Mouse (Mus musculus): Measurements from ENCODE around the gene Tmem63b.

Gene Tmem63b

DNA sequence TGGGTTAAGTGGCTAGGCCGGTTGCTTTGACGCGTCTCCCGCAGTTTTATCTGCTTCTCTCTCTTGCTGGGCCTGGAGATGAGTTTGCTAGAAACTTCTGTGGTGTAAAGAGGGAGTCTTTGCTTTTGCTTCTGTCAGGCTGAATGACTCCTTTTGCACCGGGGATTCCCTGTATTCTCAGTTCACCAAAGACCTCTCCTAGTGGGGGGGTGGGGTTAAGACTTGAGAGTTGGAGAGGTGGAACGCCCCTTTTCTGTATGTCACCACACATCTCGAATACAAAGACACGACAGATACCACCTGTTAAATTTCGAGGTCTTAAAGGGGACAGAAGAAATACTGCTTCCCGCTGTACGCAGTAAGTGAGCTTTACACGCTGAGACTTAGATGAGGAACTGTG, at the start of gene Tmem63b:
Gene Tmem63b, minus strand, starts transcription at position 190 of the 400 bp plus-strand sequence.
- CTCF ChIA-PET, result no interaction called here

DNA sequence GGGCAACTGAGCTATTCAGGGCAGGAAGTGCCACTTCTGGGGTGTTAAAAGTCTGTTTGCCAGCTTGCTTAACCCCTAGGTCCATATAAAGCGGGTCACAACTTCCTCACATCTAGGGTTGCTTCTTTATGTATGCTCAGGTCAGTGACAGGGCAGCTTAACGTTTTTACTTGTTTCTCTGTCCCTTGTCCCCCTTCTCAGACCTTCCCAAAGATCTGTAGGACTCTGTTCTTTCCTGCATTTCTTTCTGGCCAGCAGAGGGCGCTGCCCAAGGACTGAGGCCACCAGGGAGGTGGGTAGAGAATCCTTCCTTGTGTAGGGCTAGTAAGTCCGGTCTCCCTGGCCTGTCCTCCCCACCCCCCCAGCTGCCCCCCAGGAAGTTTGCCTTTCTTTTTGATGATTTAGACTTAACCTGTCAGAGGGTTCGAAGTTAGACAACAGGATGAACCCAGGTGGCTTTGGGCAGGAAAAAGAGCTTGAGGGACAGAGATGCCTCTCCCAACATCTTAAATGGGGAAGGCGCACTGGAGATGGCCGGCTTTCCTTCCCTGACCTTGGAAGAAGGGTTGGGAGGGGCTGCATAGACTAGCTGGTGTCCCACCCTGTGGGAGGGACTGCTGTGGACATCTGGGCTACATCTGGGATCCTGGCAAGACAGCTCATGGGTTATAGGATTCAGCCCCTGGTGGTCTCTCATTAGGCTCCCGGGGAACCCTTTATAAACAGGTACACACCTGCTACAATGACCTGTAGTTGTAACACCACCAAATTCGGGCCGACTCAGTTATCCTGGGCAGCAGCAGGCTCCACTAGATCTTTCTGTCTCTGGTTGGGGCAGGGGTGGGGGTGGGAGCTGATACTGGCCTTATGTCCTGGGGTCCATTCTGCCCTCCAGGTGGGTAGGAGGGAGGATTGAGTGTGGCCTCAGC, 48.9 kb upstream of the Tmem63b start:
- CTCF ChIA-PET, result interaction anchor here (0.5 to 5.8 kb wide), 6 partner anchors 13 to 339 kb away, joined by 3 to 27 read pairs (median 4); partner anchors contain the start of gene Vegfa

DNA sequence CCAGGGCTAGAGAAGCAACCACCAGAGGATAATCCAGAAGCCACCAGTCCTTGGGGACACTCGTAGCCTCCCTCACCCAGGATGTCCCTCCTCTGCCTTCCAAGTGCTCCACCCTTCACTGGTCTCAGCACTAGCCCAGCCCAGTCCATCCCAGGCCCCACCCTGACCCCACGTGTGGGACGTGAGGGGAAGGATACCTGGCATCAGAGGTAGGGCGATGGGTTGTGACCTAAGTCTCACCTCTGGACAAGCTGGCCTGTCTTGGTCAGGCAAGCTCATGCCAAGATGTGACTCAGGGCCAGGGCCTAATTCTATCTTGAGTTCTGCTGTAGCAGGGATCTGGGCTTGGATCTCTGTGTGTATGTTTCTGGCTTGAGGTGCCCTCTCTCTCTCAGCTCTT, 48.2 kb upstream of the Tmem63b start:
- CTCF ChIA-PET, result interaction anchor here (0.5 to 5.8 kb wide), 4 partner anchors 17 to 340 kb away, joined by 3 to 27 read pairs (median 4); partner anchors contain the start of gene Vegfa

DNA sequence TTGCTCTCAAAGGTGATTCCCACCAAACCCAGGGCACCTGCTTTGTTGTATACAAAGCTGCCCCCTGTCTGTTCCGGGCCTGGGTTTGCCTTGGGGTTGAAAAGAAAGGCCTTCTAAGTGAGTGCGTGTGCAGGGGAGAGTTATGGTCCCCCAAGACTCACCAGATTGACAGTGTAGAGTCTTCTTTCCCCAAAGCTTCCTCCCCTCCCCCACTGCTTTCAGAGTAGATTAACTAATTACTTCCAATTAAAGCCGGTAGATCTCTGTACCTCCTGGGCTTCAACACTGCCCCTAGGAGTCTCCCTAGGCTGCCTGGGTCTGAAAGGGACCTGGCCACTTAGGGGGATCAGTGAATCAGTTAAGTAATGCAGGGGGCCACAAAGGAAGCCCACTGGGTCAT, 47.6 kb upstream of the Tmem63b start:
- CTCF ChIA-PET, result interaction anchor here (0.6 to 5.8 kb wide), 3 partner anchors 293 to 340 kb away, joined by 3 to 27 read pairs (median 5); partner anchors contain the start of gene Vegfa

DNA sequence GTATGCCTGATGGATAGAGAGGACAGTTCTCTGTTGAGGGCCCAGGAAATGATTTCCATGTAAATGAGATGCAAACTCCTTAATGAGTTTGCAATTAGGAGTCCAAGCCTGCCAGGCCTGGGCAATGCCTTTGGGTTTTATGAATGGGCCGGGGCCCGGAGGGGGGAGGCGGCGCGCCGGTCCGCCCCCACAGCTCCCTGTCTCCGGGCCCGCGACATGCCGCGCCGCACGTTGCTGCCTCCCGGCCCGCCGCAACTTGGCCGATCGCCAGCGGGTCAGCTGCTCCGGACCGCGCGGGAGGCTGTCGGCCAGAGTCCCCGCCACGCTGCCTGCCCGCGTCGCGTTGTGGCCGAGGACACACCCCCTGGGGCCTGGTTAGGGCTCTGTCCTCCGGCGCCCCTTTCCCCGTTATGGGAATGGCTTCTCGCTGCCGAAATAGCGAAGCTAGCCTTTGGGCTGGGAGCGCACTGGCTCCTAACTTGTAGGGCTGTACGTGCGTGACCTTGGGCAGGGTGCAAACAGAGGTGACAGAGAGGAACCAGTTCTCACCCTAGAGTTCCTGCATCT, 47.1 kb upstream of the Tmem63b start, which contains the start of gene 1600014C23Rik:
Gene 1600014C23Rik, minus strand, starts transcription at position 110 of the 567 bp plus-strand sequence.
- CTCF ChIA-PET, result interaction anchor here (0.6 to 5.8 kb wide), 3 partner anchors 12 to 299 kb away, joined by 3 to 27 read pairs (median 3); partner anchors contain the start of gene Vegfa

DNA sequence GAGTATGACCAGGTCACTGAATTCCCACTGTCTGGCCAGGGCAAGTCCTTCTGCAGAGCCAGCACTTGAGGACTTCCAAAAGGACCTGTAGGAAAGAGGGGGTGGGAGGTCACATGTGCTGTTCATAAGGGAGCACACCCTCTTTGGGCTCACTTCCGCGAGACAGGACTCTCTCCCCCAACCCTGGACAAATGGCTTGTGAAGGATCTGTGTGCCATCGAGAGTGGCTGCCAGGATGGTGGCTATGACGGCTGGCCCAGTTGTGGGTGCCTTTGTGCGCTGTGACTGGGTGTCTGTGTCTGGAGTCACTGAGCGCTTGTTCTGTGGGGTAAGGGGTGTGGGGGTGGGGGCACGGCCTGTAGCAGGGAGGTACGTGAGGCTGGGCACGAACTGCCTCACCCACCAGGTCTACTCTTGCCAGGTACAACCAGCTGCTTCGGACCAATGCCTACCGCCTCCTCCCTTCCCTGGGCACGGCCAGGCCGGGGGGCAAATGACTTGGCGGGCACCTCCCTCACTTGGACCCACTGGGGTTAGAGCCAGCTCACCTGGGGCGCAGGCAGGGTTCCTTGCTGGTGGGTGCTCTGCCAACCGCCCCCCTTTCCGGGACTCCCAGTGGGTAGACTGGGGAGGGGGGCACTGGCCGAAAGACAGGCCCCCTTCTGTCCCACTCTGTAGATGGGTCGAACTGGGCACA, 46.5 kb upstream of the Tmem63b start:
- CTCF ChIA-PET, result interaction anchor here (0.5 to 5.8 kb wide), 4 partner anchors 9 to 938 kb away, joined by 3 to 27 read pairs (median 4); partner anchors contain the start of gene Vegfa

DNA sequence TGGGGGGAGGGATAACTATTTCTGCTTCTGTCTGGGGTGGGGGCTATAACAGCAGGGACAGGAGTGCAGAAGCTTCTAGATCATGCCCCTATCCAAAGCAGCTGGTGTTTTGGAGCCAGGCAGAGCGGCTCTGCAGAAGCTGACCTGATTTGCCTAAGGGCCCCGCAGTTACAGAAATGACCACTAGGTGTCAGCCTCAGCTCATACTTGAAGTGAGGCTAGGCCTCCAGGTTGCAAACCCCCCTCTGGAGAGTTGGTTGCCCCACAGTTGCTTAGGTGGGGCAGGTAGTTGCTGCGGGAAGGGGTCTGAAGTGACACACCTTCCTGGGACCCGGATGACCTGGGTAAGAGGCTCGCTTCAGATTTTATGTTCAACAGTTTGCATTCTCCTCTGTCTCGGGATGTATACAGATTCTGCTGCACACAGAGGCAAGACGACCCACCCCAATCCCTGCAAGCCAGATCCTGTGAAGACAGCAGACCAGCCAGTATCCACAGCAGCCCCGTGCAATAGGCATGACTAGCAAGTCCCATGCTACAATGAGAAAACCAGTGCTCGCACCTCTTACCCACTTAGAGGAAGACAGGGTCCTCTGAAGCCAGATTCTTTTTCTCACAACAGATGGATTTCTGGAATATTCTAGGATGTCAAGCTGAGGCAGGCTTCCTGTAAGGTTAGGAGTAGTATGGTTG, 44.6 kb upstream of the Tmem63b start:
- CTCF ChIA-PET, result interaction anchor here (0.6 to 5.8 kb wide), 5 partner anchors 301 to 940 kb away, joined by 3 to 27 read pairs (median 6); partner anchors contain the start of gene Vegfa

DNA sequence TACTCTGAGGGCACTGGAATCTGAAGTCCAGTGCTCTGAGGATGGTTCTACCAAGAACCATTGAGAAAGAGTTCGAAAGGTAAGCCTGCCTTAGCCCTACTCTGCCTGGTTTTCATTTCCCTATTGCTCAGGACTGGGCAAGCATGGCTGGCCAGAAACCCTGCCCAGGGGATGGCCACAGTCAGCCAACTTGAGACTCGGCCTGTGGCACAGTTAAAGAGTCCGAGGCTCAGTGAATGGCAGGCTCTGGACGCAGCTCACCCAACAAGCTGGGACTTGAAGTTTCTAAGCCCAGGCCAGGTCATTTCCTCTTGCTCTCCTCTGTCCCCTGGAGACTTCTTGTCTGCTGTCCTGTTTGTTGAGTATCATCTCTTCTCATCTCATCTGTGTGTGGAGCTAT, 44.0 kb upstream of the Tmem63b start:
- CTCF ChIA-PET, result interaction anchor here (0.6 to 5.8 kb wide), 5 partner anchors 302 to 940 kb away, joined by 3 to 27 read pairs (median 6); partner anchors contain the start of gene Vegfa

DNA sequence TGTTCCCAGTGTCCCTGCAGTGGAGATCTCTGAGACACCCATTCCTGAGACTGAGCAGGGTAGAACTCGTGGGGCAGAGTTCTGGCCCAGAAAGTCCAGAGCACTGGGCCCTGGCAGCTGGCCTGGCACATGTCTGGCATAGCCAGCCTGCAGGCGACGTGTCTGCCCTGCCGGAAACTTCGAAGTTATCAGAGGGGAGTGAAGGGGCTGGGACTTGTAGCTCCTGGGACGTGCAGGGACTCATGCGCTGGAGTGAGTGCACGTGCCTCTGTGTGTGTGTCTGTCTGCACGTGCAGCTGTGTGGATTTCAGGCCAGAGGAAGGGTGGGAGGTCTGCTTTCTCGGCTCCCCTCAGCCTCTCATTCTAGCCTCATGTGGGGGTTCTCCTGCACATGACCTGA, 42.7 kb upstream of the Tmem63b start:
- CTCF ChIA-PET, result no interaction called here

DNA sequence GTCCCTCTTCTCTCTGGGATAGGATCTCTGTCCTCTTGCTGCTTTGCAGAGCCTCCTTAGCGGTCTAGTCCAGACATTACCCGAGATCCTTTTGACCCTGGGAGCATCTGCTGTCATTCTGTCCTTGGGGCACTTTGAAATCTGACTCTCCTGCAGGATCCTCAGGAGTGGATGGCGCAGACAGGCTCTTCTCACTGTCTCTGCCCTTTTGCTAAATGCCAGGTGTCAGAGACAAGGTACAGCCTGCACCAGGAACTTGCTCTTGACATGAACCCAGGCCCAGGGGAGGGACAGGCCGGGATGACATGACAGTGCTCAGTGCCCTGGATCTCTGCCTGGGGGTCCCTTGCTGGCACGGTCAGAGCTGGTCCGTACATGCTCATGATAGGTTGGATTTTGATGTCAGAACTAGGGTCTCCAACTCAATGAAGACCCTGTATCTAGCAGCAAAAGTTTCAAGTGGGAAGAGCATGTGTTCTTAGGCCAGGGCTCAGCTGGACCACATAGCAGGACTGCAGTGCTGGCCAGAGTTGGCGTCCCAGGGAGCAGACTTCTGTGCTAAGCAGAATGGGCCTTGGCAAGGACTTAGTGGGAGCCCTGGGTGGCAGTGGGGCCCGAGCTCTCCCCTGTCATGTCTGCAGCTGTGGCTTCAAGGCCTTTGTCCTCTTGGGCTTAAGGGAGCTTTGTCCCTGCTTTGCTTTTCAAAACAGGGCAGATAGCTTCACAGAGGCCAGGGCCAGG, 41.4 kb upstream of the Tmem63b start:
- CTCF ChIA-PET, result no interaction called here

DNA sequence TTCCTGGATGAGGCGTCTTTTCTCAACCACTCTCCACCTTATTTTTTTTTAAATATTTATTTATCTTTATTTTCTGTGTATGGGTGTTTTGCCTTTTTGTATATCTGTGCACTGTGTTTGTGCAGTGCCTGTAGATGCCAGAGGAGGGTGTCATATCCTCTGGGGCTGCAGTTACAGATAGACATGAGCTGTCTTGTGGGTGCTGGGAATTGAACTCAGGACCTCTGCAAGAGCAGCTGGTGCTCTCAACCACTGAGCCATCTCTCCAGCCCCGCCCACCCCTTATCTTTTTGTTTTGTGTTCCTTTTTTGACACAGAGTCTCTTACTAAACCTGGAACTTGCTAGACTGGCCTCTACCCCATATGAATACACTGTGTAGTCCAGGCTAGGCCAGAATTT, 40.8 kb upstream of the Tmem63b start:
- CTCF ChIA-PET, result no interaction called here

DNA sequence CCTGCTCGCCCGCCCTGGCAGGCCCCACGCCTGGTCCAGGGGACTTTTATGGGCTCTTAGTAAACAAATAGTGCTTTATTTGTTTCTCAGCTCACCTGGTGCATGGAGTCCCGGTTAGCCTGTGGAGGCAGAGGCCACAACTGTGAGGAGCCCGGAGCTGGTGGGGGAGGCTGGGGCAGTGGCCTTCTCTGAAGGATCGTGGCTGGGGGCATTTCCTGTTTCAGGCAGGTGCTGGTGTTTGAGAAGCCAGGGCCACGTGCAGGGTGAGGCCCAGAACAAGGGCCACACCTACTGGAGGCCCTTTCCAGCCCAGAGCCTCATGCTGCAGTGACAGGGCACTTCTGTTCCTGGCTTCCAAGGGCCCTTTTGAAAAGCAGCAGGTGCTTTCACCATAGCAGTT, 39.5 kb upstream of the Tmem63b start:
- CTCF ChIA-PET, result interaction anchor here (0.6 kb wide), 1 partner anchor 348 kb away, joined by 3 read pairs; no protein-coding TSS in a partner anchor

DNA sequence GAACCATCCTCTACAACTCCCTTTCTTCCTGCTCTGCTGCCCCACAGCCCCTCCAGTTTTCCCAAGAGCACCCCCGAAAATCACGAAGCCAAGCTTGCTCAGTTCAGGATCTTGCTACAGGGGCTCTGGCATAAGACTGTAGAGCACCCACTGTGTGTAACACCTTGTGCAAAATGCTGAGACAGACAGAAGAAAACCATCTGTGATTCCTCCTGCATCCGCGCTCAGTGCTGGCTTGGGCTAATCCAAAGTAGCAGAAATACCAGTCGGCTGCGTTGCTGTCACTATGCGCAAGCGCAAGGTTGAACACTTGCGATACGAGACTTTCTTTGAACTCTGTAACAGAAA, 37.8 kb upstream of the Tmem63b start:
- CTCF ChIA-PET, result interaction anchor here (1.0 kb wide), 1 partner anchor 8 kb away, joined by 3 read pairs; no protein-coding TSS in a partner anchor

DNA sequence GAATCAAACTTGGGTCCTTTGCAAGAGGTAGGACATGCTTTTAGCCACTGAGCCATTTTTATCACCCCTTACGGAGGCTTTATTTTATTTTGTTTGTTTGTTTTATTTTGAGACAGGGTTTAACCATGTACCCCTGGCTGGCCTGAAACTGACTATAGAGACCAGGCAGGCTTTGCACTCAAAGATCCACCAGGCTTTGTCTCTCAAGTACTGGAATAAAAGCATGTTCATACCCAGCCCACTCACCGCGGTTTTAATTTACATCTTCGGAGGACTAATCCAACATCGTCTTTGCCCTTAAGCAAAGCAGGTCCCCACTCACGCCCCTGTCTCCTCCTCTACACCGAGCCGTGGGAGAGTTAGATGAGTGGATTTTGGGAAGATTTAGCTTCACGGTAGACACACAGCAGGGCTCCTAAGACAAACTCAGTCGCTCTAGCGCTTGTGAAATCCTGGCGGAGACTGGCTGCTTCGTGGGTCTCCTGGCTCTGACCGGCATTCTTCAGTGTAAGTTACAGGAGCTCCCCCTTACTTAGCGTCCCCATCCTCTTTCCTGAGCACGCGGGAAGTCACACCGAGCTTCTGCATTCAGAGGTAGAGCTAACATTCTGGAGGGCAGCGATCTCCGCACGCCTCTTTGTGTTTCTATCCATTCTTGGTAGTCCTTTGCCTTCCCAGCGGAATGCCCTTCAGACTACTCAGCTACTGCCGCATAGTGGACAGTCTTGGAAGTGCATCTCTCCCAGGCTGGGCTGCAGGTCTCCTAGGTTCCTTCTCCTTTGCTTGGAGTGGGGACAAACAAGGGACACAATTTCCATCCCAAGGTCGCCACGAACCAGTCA, 37.2 kb upstream of the Tmem63b start:
- CTCF ChIA-PET, result interaction anchor here (1.0 kb wide), 1 partner anchor 9 kb away, joined by 3 read pairs; no protein-coding TSS in a partner anchor

DNA sequence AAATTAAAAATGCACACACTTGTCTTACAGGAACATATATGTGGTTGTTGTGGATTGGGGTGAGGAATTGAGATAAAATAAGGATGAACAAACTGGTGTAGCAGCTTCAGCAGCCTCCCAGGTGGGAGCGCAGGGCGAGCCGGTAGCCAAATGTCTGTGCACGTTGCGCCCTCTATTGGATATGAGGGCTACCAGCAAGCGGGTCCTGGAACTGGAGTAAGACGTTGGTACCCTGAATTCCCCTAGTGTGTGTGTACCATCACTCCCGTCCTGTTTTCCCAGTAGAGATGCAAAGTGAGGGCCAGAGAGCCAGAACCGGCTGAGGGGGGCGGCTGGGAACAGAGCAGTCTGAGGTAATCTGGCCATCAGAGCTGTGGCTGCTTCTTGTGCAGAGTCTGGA, 31.6 kb upstream of the Tmem63b start:
- CTCF ChIA-PET, result interaction anchor here (0.6 to 1.0 kb wide), 2 partner anchors 17 to 258 kb away, joined by 3 to 6 read pairs; no protein-coding TSS in a partner anchor

DNA sequence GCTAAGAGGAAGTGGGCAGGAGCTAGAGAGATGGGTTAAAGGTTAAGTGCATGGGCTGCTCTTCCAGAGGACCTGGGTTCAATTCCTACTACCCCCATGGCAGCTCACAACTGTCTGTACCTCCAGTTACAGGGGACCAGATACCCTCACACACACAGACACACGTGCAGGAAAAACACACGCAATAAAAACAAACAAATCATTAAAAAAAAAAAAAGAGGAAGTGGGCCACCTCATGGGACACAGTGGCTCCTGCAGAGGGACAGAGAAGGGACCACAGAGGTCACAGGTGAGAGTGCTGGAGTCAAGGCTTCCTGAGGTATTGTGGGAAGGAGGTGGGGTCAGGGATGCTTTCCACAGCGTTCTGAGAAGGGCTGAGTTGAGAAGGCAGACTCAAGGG, 24.8 kb upstream of the Tmem63b start:
- CTCF ChIA-PET, result no interaction called here

DNA sequence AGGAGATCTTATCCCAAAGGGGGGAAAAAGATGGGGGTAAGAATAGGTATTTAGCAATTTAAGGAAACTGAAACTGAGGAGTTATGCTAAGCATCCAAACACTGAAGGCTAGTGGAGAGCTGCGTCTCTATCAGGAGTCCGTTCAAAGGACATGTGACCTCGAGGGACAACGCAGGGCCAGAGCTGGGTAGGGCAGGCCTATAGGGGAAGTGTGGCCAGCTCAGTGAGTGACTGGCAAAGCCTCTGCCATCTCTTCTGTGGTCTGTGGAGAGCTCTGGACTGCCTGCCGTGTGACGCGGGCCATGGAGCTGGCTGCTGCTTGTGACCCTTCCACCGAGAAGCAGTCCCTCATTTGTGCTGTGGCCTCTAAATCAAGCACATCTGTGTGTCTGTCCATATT, 23.7 kb upstream of the Tmem63b start:
- CTCF ChIA-PET, result no interaction called here

DNA sequence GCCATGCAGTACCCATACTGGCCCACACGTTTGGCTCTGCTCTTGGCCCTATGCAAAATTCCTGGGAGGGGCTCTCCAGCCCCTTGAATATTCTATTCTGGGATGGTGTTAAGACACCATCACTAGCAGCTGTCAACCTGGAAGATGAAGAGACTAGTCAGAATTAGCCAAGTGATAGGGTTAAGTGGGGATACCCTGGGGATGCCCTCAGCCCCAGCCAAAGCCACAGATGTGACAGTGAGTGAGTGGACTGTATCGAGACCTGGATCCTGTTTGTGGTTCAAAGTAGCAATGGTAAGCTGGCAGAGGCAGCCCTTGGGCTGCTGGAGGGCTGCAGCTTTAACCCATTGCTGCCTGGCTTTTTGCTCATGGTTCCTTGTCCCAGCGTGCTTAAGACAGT, 23.1 kb upstream of the Tmem63b start:
- CTCF ChIA-PET, result interaction anchor here (0.7 kb wide), 1 partner anchor 396 kb away, joined by 14 read pairs; no protein-coding TSS in a partner anchor

DNA sequence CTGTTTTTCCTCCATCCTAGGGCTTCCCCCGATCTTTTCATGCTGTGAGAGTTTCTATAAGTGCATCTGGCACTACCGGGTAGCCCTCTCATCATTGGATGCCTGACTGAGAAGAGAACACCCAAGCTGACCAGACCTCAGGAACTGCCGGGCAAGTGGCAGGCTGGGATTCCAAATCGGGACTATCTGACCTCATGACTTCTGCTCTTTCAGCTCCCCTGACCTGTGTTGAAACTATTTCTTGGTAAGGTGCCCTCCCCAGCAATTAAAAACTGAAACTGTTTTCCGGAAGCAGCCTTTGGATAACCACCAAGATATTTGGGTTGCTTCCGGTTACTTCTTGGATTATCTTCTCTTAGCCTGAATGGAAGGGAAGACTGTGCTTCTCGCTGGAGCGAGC, 21.5 kb upstream of the Tmem63b start:
- CTCF ChIA-PET, result no interaction called here
